ENCODE assay signal across 8 mouse cellular contexts in genomic region chr11:45943108-45943705, GRCm38 (mm10). TPM values are rescaled to one million over a fixed set of nuclear protein-coding genes. Genes with fewer than 3 reads are reported as not detected.
DNase-seq lines count a peak whose midpoint lies in the region; ATAC-seq and TF ChIP-seq lines count a peak whose summit lies in the region.

No protein-coding gene starts in this region.

- no peak for TF ChIP-seq CTCF in heart, postnatal 0 days (IDR thresholded peaks at IDR 0.05; ENCODE audit: low read depth)

- peaks cover 13% of the 10 kb centered on the region for H3K4me1 ChIP-seq in embryonic facial prominence, embryonic 14.5 days (ENCODE audit: control insufficient read depth, insufficient read depth, low read length)
- H3K4me1 ChIP-seq in heart, postnatal 0 days (ENCODE audit: control insufficient read depth, insufficient read depth), result peaks cover 4% of the 10 kb centered on the region; the same call in 1 of the 2 replicates
- peaks cover 16% of the 10 kb centered on the region for H3K4me1 ChIP-seq in limb, embryonic 10.5 days

- H3K36me3 ChIP-seq in embryonic facial prominence, embryonic 14.5 days (ENCODE audit: control insufficient read depth, insufficient read depth, low read length), result peaks cover 3% of the 10 kb centered on the region; the same call in 1 of the 2 replicates
- H3K36me3 ChIP-seq in heart, postnatal 0 days (replicated peaks; ENCODE audit: control insufficient read depth, insufficient read depth, low read length), result peaks cover 4% of the 10 kb centered on the region; the same call in 1 of the 2 replicates
- H3K36me3 ChIP-seq in limb, embryonic 10.5 days, result peaks cover 20% of the 10 kb centered on the region; the same call in 1 of the 2 replicates

- no peak for ATAC-seq in embryonic facial prominence, embryonic 14.5 days (ENCODE audit: low read depth)
- ATAC-seq in heart, postnatal 0 days (ENCODE audit: insufficient read depth, low read depth), result no peak
- no peak for ATAC-seq in erythroid progenitor cell, adult 5-6 weeks (replicated peaks; ENCODE audit: low FRiP score, poor library complexity, severe bottlenecking)

- peak overlapping the region; percentile 84 for H3K4me3 ChIP-seq in embryonic facial prominence, embryonic 14.5 days (ENCODE audit: low read depth, low read length)
- H3K4me3 ChIP-seq in heart, postnatal 0 days (ENCODE audit: low read depth, low read length), result peak overlapping the region; percentile 81
- peak overlapping the region; percentile 82 for H3K4me3 ChIP-seq in limb, embryonic 10.5 days

- no peaks in the 10 kb centered on the region for H3K27me3 ChIP-seq in embryonic facial prominence, embryonic 14.5 days (replicated peaks; ENCODE audit: control insufficient read depth, insufficient read depth, low read length)
- H3K27me3 ChIP-seq in heart, postnatal 0 days (ENCODE audit: control insufficient read depth, insufficient read depth, low read length), result no peaks in the 10 kb centered on the region
- H3K27me3 ChIP-seq in limb, embryonic 10.5 days (ENCODE audit: low read depth, poor library complexity, severe bottlenecking), result no peaks in the 10 kb centered on the region

- peak overlapping the region; percentile 83; the same call in 1 of the 2 replicates for H3K9ac ChIP-seq in embryonic facial prominence, embryonic 14.5 days (ENCODE audit: low read depth, low read length)
- H3K9ac ChIP-seq in heart, postnatal 0 days (replicated peaks; ENCODE audit: low read depth, low read length), result peak overlapping the region; percentile 70; the same call in 1 of the 2 replicates

- peak overlapping the region; percentile 89 for H3K4me2 ChIP-seq in embryonic facial prominence, embryonic 14.5 days (ENCODE audit: low read depth, low read length)
- H3K4me2 ChIP-seq in heart, postnatal 0 days (ENCODE audit: low read depth, low read length), result peak overlapping the region; percentile 97

- no peaks in the 10 kb centered on the region for H3K9me3 ChIP-seq in embryonic facial prominence, embryonic 14.5 days (ENCODE audit: control insufficient read depth, low read length)
- H3K9me3 ChIP-seq in heart, postnatal 0 days (replicated peaks; ENCODE audit: control insufficient read depth, low read length), result no peaks in the 10 kb centered on the region
- no peaks in the 10 kb centered on the region for H3K9me3 ChIP-seq in limb, embryonic 10.5 days (replicated peaks)

- WGBS in embryonic facial prominence, embryonic 14.5 days, result 58% methylated on average over 7 of the region's 7 CpGs
- 45% methylated on average over 7 of the region's 7 CpGs for WGBS in heart, postnatal 0 days
- WGBS in limb, embryonic 10.5 days, result 83% methylated on average over 7 of the region's 7 CpGs

- peak; percentile 47 to 71 for DNase-seq in left cerebral cortex, adult 18-20 months (ENCODE audit: low spot score in 2 of 2)
- no peak for DNase-seq in left cerebral cortex, adult 11 months (ENCODE audit: low spot score)
- no peak for DNase-seq in embryonic facial prominence, embryonic 14.5 days (ENCODE audit: low spot score)
- DNase-seq in heart, postnatal 0 days (ENCODE audit: low spot score), result no peak
- no peak for DNase-seq in limb, embryonic 10.5 days (ENCODE audit: low spot score)
- peak; percentile 43 to 63 for DNase-seq in right cerebral cortex, adult 2 months (ENCODE audit: low spot score in 2 of 2)
- DNase-seq in ovary, postnatal 36 days (ENCODE audit: low spot score), result no peak

- H3K27ac ChIP-seq in embryonic facial prominence, embryonic 14.5 days (replicated peaks; ENCODE audit: low read depth, low read length), result no peak overlapping the region
- no peak overlapping the region for H3K27ac ChIP-seq in heart, postnatal 0 days (ENCODE audit: low read depth)
- H3K27ac ChIP-seq in limb, embryonic 10.5 days, result no peak overlapping the region

- no peak for TF ChIP-seq EP300 in heart, postnatal 0 days (IDR thresholded peaks at IDR 0.05; ENCODE audit: low read depth)

RNA-seq across cellular contexts. Expression of gene Lsm11, which starts 1.5 kb away (rescaled TPM):
- 10 to 100 TPM; 19.8 TPM for total RNA-seq in left cerebral cortex, adult 18-20 months (2021)
- polyA plus RNA-seq in embryonic facial prominence, embryonic 14.5 days (2014; fragmentation: Nextera tagmentation; extraction: Ambion mirVana), result 8.3 TPM in 2 replicates
- 8.9 and 13.5 TPM in 2 replicates for total RNA-seq in heart, postnatal 0 days (2014; rRNA removed; ENCODE audit: low replicate concordance)
- 3.2 and 3.4 TPM in 2 replicates for polyA plus RNA-seq in heart, postnatal 0 days (2015; fragmentation: Nextera tagmentation; extraction: Ambion mirVana)
- polyA plus RNA-seq in limb, embryonic 10.5 days (2016; fragmentation: Nextera tagmentation; extraction: Ambion mirVana), result 6.3 and 6.9 TPM in 2 replicates
- total RNA-seq in erythroid progenitor cell, adult 5-6 weeks (2015; ENCODE audit: low replicate concordance), result 0.42 and 0.72 TPM in 2 replicates
- 1.3 and 1.6 TPM in 2 replicates for total RNA-seq in erythroid progenitor cell, adult 5-6 weeks (2017; ENCODE audit: low replicate concordance)

RNA-seq across cellular contexts. Expression of gene Thg1l, which starts 12.1 kb away (rescaled TPM):
- total RNA-seq in left cerebral cortex, adult 18-20 months (2021), result 1 to 10 TPM; 9.1 to 9.5 TPM
- 9.6 and 10.9 TPM in 2 replicates for polyA plus RNA-seq in embryonic facial prominence, embryonic 14.5 days (2014; fragmentation: Nextera tagmentation; extraction: Ambion mirVana)
- 12.8 and 31.3 TPM in 2 replicates for total RNA-seq in heart, postnatal 0 days (2014; rRNA removed; ENCODE audit: low replicate concordance)
- polyA plus RNA-seq in heart, postnatal 0 days (2015; fragmentation: Nextera tagmentation; extraction: Ambion mirVana), result 3.9 and 5.8 TPM in 2 replicates
- polyA plus RNA-seq in limb, embryonic 10.5 days (2016; fragmentation: Nextera tagmentation; extraction: Ambion mirVana), result 15.0 and 15.6 TPM in 2 replicates
- 1.4 and 1.7 TPM in 2 replicates for total RNA-seq in erythroid progenitor cell, adult 5-6 weeks (2015; ENCODE audit: low replicate concordance)
- total RNA-seq in erythroid progenitor cell, adult 5-6 weeks (2017; ENCODE audit: low replicate concordance), result 1.4 and 1.5 TPM in 2 replicates

RNA-seq across cellular contexts. Expression of gene Sox30, which starts 36.9 kb away (rescaled TPM):
- under 1 TPM; 0.19 to 0.21 TPM for total RNA-seq in left cerebral cortex, adult 18-20 months (2021)
- polyA plus RNA-seq in embryonic facial prominence, embryonic 14.5 days (2014; fragmentation: Nextera tagmentation; extraction: Ambion mirVana), result 0.21 and 0.24 TPM in 2 replicates
- total RNA-seq in heart, postnatal 0 days (2014; rRNA removed; ENCODE audit: low replicate concordance), result 1.3 TPM in 1 of 2 replicates, not detected in the other
- 0.10 and 0.22 TPM in 2 replicates for polyA plus RNA-seq in heart, postnatal 0 days (2015; fragmentation: Nextera tagmentation; extraction: Ambion mirVana)
- polyA plus RNA-seq in limb, embryonic 10.5 days (2016; fragmentation: Nextera tagmentation; extraction: Ambion mirVana), result 0.11 and 0.16 TPM in 2 replicates
- not detected in 2 replicates for total RNA-seq in erythroid progenitor cell, adult 5-6 weeks (2015; ENCODE audit: low replicate concordance)
- not detected in 2 replicates for total RNA-seq in erythroid progenitor cell, adult 5-6 weeks (2017; ENCODE audit: low replicate concordance)

Comparison
In these comparisons a context has a peak if more than half of its experiments do, and no peak if none do; other contexts are left out.
1. DNase-seq: peak in left cerebral cortex, adult 18-20 months (2 of 2) and right cerebral cortex, adult 2 months (2 of 2); none in left cerebral cortex, adult 11 months (single experiment), embryonic facial prominence, embryonic 14.5 days (single experiment), heart, postnatal 0 days (single experiment), limb, embryonic 10.5 days (single experiment) and ovary, postnatal 36 days (single experiment).
2. Peak in every context shown above with its lines, with median percentiles within 50 percentile points of each other: H3K4me3 ChIP-seq.